Mouse (Mus musculus) intestine, embryonic 14.5 days (tissue): ENCODE results near the gene Gab2. TPM values are rescaled to one million over a fixed set of nuclear protein-coding genes. Genes with fewer than 3 reads are reported as not detected.

Experiments
- ATAC-seq: fragments of 200-750 bp; cut with Nextera tagmentation; replicated peaks from 2 replicates; pipeline ENCODE4 v1.8.0; 2017; ENCODE audit warnings: low read depth, moderate number of reproducible peaks, moderate TSS enrichment, moderate library complexity; ENCODE audit not compliant: low FRiP score, low TSS enrichment
- DNase-seq: peaks from one replicate; pipeline ENCODE4 v3.0.0-alpha.2; 2018; ENCODE audit warnings: low spot score
- H3K27ac ChIP-seq: fragments of 300-500 bp; sonication (generic); 2 replicates; pipeline ENCODE4 v1.5.1; 2014; ENCODE audit warnings: low read depth, mild to moderate bottlenecking, control low read depth
- H3K27me3 ChIP-seq: fragments of 300-500 bp; sonication (generic); replicated peaks from 2 replicates; pipeline ENCODE4 v1.6.1; 2014; ENCODE audit warnings: low read length, control low read depth; ENCODE audit not compliant: control insufficient read depth, insufficient read depth
- H3K36me3 ChIP-seq: fragments of 300-500 bp; sonication (generic); 2 replicates; pipeline ENCODE4 v1.6.1; 2014; ENCODE audit warnings: low read length, control low read depth; ENCODE audit not compliant: control insufficient read depth, insufficient read depth
- H3K4me1 ChIP-seq: fragments of 300-500 bp; sonication (generic); replicated peaks from 2 replicates; pipeline ENCODE4 v1.6.1; 2014; ENCODE audit warnings: low read length, control low read depth, mixed read lengths; ENCODE audit not compliant: control insufficient read depth, insufficient read depth
- H3K4me2 ChIP-seq: fragments of 300-500 bp; sonication (generic); 2 replicates; pipeline ENCODE4 v1.6.1; 2014; ENCODE audit warnings: low read length
- H3K4me3 ChIP-seq: fragments of 300-500 bp; sonication (generic); 2 replicates; pipeline ENCODE4 v1.5.1; 2014; ENCODE audit warnings: low read depth, low read length, control low read depth, mixed read lengths
- H3K9ac ChIP-seq: fragments of 300-500 bp; sonication (generic); 2 replicates; pipeline ENCODE4 v1.6.1; 2014; ENCODE audit warnings: mild to moderate bottlenecking, low read length
- H3K9me3 ChIP-seq: fragments of 300-500 bp; sonication (generic); 2 replicates; pipeline ENCODE4 v1.6.1; 2016; ENCODE audit warnings: low read length, control low read depth; ENCODE audit not compliant: control insufficient read depth
- WGBS: fragments of 180-500 bp; shearing (Covaris S2); extraction: QIAGEN DNeasy Blood & Tissue Kit; methylation state at CpG from one replicate; pipeline ENCODE4 v1.1.7; 2014; 5-methylcytosine and 5-hydroxymethylcytosine counted together
- polyA plus RNA-seq: library from polyadenylated mRNA; unstranded; fragments of >200 nt; fragmentation: Nextera tagmentation; extraction: Ambion mirVana; gene quantifications from 2 replicates; pipeline ENCODE4 v1.2.1, GENCODE M21; 2014

The Gab2 gene
- polyA plus RNA-seq, 1 experiment from 2014 or later: 7.9 TPM

- H3K36me3 ChIP-seq: peaks cover 70% of the 10 kb centered on the region
- no peak overlapping the region for H3K4me3 ChIP-seq
- WGBS: 88% methylated on average over 8 of the region's 8 CpGs
- H3K4me1 ChIP-seq: no peaks in the 10 kb centered on the region
- H3K9ac ChIP-seq: no peak overlapping the region
- DNase-seq (no peak), ATAC-seq (no peak)
- H3K4me2 ChIP-seq: no peak overlapping the region
- no peaks in the 10 kb centered on the region for H3K9me3 ChIP-seq
- H3K27ac ChIP-seq: no peak overlapping the region
- H3K27me3 ChIP-seq: no peaks in the 10 kb centered on the region
Observed at GRCm38 (mm10) chr7:97301321-97301720, 219.9 kb downstream of the Gab2 start.

GRCm38 (mm10) chr7:97302261-97302660 lies 220.9 kb downstream of the Gab2 start:
- Histone ChIP-seq H3K27ac (no peak overlapping the region), H3K4me1 (no peaks in the 10 kb centered on the region), H3K9ac (no peak overlapping the region), H3K4me3 (no peak overlapping the region), H3K27me3 (no peaks in the 10 kb centered on the region), H3K36me3 (peaks cover 74% of the 10 kb centered on the region), H3K4me2 (no peak overlapping the region), H3K9me3 (no peaks in the 10 kb centered on the region)
- ATAC-seq (no peak), DNase-seq (no peak)
- 79% methylated on average over 4 of the region's 4 CpGs for WGBS

- Histone ChIP-seq H3K9me3 (no peaks in the 10 kb centered on the region), H3K9ac (no peak overlapping the region), H3K4me3 (no peak overlapping the region), H3K4me2 (no peak overlapping the region), H3K4me1 (no peaks in the 10 kb centered on the region), H3K36me3 (peaks cover 80% of the 10 kb centered on the region), H3K27me3 (no peaks in the 10 kb centered on the region), H3K27ac (no peak overlapping the region)
- DNase-seq (peak; percentile 35), ATAC-seq (no peak)
- WGBS: 80% methylated on average over 4 of the region's 4 CpGs
Observed at GRCm38 (mm10) chr7:97302876-97303275, 221.5 kb downstream of the Gab2 start.

- H3K27ac ChIP-seq: no peak overlapping the region
- H3K36me3 ChIP-seq: peaks cover 87% of the 10 kb centered on the region
- 71% methylated on average over 2 of the region's 2 CpGs for WGBS
- no peaks in the 10 kb centered on the region for H3K4me1 ChIP-seq
- H3K4me3 ChIP-seq: no peak overlapping the region
- H3K9me3 ChIP-seq: no peaks in the 10 kb centered on the region
- H3K4me2 ChIP-seq: no peak overlapping the region
- H3K9ac ChIP-seq: no peak overlapping the region
- H3K27me3 ChIP-seq: no peaks in the 10 kb centered on the region
- ATAC-seq (no peak), DNase-seq (peak; percentile 16)
Observed at GRCm38 (mm10) chr7:97303614-97304013, 222.2 kb downstream of the Gab2 start.

GRCm38 (mm10) chr7:97304471-97304870 lies 223.1 kb downstream of the Gab2 start:
- Histone ChIP-seq H3K4me2 (no peak overlapping the region), H3K9me3 (no peaks in the 10 kb centered on the region), H3K36me3 (peaks cover 87% of the 10 kb centered on the region), H3K4me1 (no peaks in the 10 kb centered on the region), H3K27me3 (no peaks in the 10 kb centered on the region), H3K4me3 (no peak overlapping the region), H3K27ac (no peak overlapping the region), H3K9ac (no peak overlapping the region)
- DNase-seq: peak; percentile 15
- no peak for ATAC-seq

- H3K27ac ChIP-seq: no peak overlapping the region
- no peak overlapping the region for H3K4me3 ChIP-seq
- H3K9ac ChIP-seq: no peak overlapping the region
- peak; percentile 39 for DNase-seq
- no peaks in the 10 kb centered on the region for H3K4me1 ChIP-seq
- peaks cover 88% of the 10 kb centered on the region for H3K36me3 ChIP-seq
- H3K9me3 ChIP-seq: no peaks in the 10 kb centered on the region
- no peaks in the 10 kb centered on the region for H3K27me3 ChIP-seq
- no peak overlapping the region for H3K4me2 ChIP-seq
- 81% methylated on average over 4 of the region's 4 CpGs for WGBS
- no peak for ATAC-seq
Observed at GRCm38 (mm10) chr7:97305206-97305605, 223.8 kb downstream of the Gab2 start.

- H3K36me3 ChIP-seq: peaks cover 87% of the 10 kb centered on the region
- ATAC-seq: no peak
- WGBS: 91% methylated on average over 2 of the region's 2 CpGs
Observed at GRCm38 (mm10) chr7:97306813-97307212, 225.4 kb downstream of the Gab2 start.

GRCm38 (mm10) chr7:97307546-97307945 lies 226.2 kb downstream of the Gab2 start:
- H3K36me3 ChIP-seq: peaks cover 84% of the 10 kb centered on the region
- H3K4me2 ChIP-seq: no peak overlapping the region
- no peak overlapping the region for H3K9ac ChIP-seq
- no peaks in the 10 kb centered on the region for H3K27me3 ChIP-seq
- WGBS: 100% methylated on average over 1 of the region's 1 CpGs
- H3K4me1 ChIP-seq: no peaks in the 10 kb centered on the region
- ATAC-seq: no peak
- DNase-seq: peak; percentile 31
- no peak overlapping the region for H3K4me3 ChIP-seq
- no peaks in the 10 kb centered on the region for H3K9me3 ChIP-seq
- H3K27ac ChIP-seq: no peak overlapping the region

More at GRCm38 (mm10) chr7:97306813-97307212, 225.4 kb downstream of the Gab2 start:
- Histone ChIP-seq H3K27ac (no peak overlapping the region), H3K4me3 (no peak overlapping the region), H3K9me3 (no peaks in the 10 kb centered on the region), H3K4me1 (no peaks in the 10 kb centered on the region), H3K9ac (no peak overlapping the region), H3K27me3 (no peaks in the 10 kb centered on the region), H3K4me2 (no peak overlapping the region)
- DNase-seq: peak; percentile 48

- H3K4me2 ChIP-seq: no peak overlapping the region
- no peaks in the 10 kb centered on the region for H3K9me3 ChIP-seq
- no peak overlapping the region for H3K4me3 ChIP-seq
- DNase-seq: peak; percentile 44
- no peak overlapping the region for H3K9ac ChIP-seq
- no peak for ATAC-seq
- peaks cover 70% of the 10 kb centered on the region for H3K36me3 ChIP-seq
- no peaks in the 10 kb centered on the region for H3K27me3 ChIP-seq
- WGBS: 83% methylated on average over 4 of the region's 4 CpGs
- H3K4me1 ChIP-seq: no peaks in the 10 kb centered on the region
- H3K27ac ChIP-seq: no peak overlapping the region
Observed at GRCm38 (mm10) chr7:97309461-97310340, 228.3 kb downstream of the Gab2 start.
